Mouse (Mus musculus) forebrain, embryonic 12.5 days (tissue): Measurements from ENCODE around the gene Card19. TPM values are rescaled to one million over a fixed set of nuclear protein-coding genes. Genes with fewer than 3 reads are reported as not detected.

ENCODE experiments used
- ATAC-seq: fragments of 200-750 bp; cut with Nextera tagmentation; 2 replicates; pipeline ENCODE4 v1.8.0; 2017; ENCODE audit warnings: moderate TSS enrichment; ENCODE audit not compliant: low FRiP score
- H3K27ac ChIP-seq: fragments of 300-500 bp; sonication (generic); 2 replicates; pipeline ENCODE4 v1.5.1; 2016; ENCODE audit warnings: mild to moderate bottlenecking
- H3K27me3 ChIP-seq: fragments of 300-500 bp; sonication (generic); 2 replicates; pipeline ENCODE4 v1.6.1; 2016; ENCODE audit warnings: mild to moderate bottlenecking
- H3K36me3 ChIP-seq: fragments of 300-500 bp; sonication (generic); replicated peaks from 2 replicates; pipeline ENCODE4 v1.6.1; 2016; ENCODE audit warnings: mild to moderate bottlenecking
- H3K4me1 ChIP-seq: fragments of 300-500 bp; sonication (generic); 2 replicates; pipeline ENCODE4 v1.6.1; 2016
- H3K4me2 ChIP-seq: fragments of 300-500 bp; sonication (generic); 2 replicates; pipeline ENCODE4 v1.6.1; 2016; ENCODE audit warnings: mild to moderate bottlenecking, moderate library complexity
- H3K4me3 ChIP-seq: fragments of 300-500 bp; sonication (generic); replicated peaks from 2 replicates; pipeline ENCODE4 v1.5.1; 2016; ENCODE audit warnings: mild to moderate bottlenecking
- H3K9ac ChIP-seq: fragments of 300-500 bp; sonication (generic); 2 replicates; pipeline ENCODE4 v1.6.1; 2016; ENCODE audit warnings: mild to moderate bottlenecking
- H3K9me3 ChIP-seq: fragments of 300-500 bp; sonication (generic); 2 replicates; pipeline ENCODE4 v1.6.1; 2016
- WGBS: fragments of 180-500 bp; shearing (Covaris S2); methylation state at CpG from one replicate; pipeline ENCODE4 v1.1.7; 2016; 5-methylcytosine and 5-hydroxymethylcytosine counted together
- polyA plus RNA-seq: library from polyadenylated mRNA; unstranded; fragments of >200 nt; fragmentation: Nextera tagmentation; extraction: Ambion mirVana; gene quantifications from 2 replicates; pipeline ENCODE4 v1.2.1, GENCODE M21; 2016

Card19 gene
- polyA plus RNA-seq, 1 experiment from 2014 or later = 17.2 TPM

- H3K4me3 ChIP-seq = no peak overlapping the region
- no peaks in the 10 kb centered on the region for H3K9me3 ChIP-seq
- no peak overlapping the region for H3K9ac ChIP-seq
- 0 out of 2 replicates have a peak, but pooled peaks cover 5% of the 10 kb centered on the region for H3K27me3 ChIP-seq
- peaks cover 6% of the 10 kb centered on the region; the same call in 1 of the 2 replicates for H3K4me1 ChIP-seq
- H3K36me3 ChIP-seq = no peaks in the 10 kb centered on the region
- no peak overlapping the region for H3K4me2 ChIP-seq
- H3K27ac ChIP-seq = 0 out of 2 replicates have a peak overlapping the region, but pooled peaks have one; percentile 5
- 71% methylated on average over 19 of the region's 19 CpGs for WGBS
- ATAC-seq = no peak
Observed at GRCm38 (mm10) chr13:49178839-49179585, 36.8 kb downstream of the Card19 start.

- H3K4me1 ChIP-seq = peaks cover 6% of the 10 kb centered on the region; the same call in 1 of the 2 replicates
- no peak overlapping the region for H3K9ac ChIP-seq
- no peak overlapping the region for H3K4me2 ChIP-seq
- peaks cover 5% of the 10 kb centered on the region; the same call in 1 of the 2 replicates for H3K27me3 ChIP-seq
- WGBS = 89% methylated on average over 10 of the region's 10 CpGs
- H3K27ac ChIP-seq = no peak overlapping the region
- no peak for ATAC-seq
- H3K4me3 ChIP-seq = no peak overlapping the region
- H3K9me3 ChIP-seq = no peaks in the 10 kb centered on the region
- no peaks in the 10 kb centered on the region for H3K36me3 ChIP-seq
Observed at GRCm38 (mm10) chr13:49175509-49175908, 40.3 kb downstream of the Card19 start.

- Histone ChIP-seq H3K27me3 (peaks cover 5% of the 10 kb centered on the region; the same call in 1 of the 2 replicates), H3K9me3 (no peaks in the 10 kb centered on the region), H3K27ac (no peak overlapping the region), H3K4me2 (no peak overlapping the region), H3K4me3 (no peak overlapping the region), H3K9ac (no peak overlapping the region), H3K36me3 (no peaks in the 10 kb centered on the region), H3K4me1 (no peaks in the 10 kb centered on the region)
- peak; percentile 75; the same call in 1 of the 2 replicates for ATAC-seq
- WGBS = 7% methylated on average over 12 of the region's 12 CpGs
Observed at GRCm38 (mm10) chr13:49172971-49173596, 42.8 kb downstream of the Card19 start.

GRCm38 (mm10) chr13:49172335-49172734 is 43.5 kb downstream of the Card19 start:
- Histone ChIP-seq H3K36me3 (no peaks in the 10 kb centered on the region), H3K27ac (no peak overlapping the region), H3K4me3 (no peak overlapping the region), H3K27me3 (peaks cover 5% of the 10 kb centered on the region; the same call in 1 of the 2 replicates), H3K9me3 (no peaks in the 10 kb centered on the region), H3K9ac (no peak overlapping the region), H3K4me2 (no peak overlapping the region), H3K4me1 (no peaks in the 10 kb centered on the region)
- 84% methylated on average over 7 of the region's 7 CpGs for WGBS
- no peak for ATAC-seq

- peaks cover 5% of the 10 kb centered on the region; the same call in 1 of the 2 replicates for H3K27me3 ChIP-seq
- H3K4me1 ChIP-seq = no peaks in the 10 kb centered on the region
- ATAC-seq = no peak
- H3K4me2 ChIP-seq = no peak overlapping the region
- no peaks in the 10 kb centered on the region for H3K9me3 ChIP-seq
- no peak overlapping the region for H3K9ac ChIP-seq
- WGBS = 81% methylated on average over 1 of the region's 1 CpGs
- H3K4me3 ChIP-seq = no peak overlapping the region
- H3K27ac ChIP-seq = no peak overlapping the region
- H3K36me3 ChIP-seq = no peaks in the 10 kb centered on the region
Observed at GRCm38 (mm10) chr13:49171729-49172128, 44.1 kb downstream of the Card19 start.

- Histone ChIP-seq H3K27me3 (peaks cover 5% of the 10 kb centered on the region; the same call in 1 of the 2 replicates), H3K4me2 (no peak overlapping the region), H3K4me3 (no peak overlapping the region), H3K4me1 (no peaks in the 10 kb centered on the region), H3K9ac (no peak overlapping the region), H3K9me3 (no peaks in the 10 kb centered on the region), H3K36me3 (no peaks in the 10 kb centered on the region), H3K27ac (no peak overlapping the region)
- WGBS = 94% methylated on average over 11 of the region's 11 CpGs
- no peak for ATAC-seq
Observed at GRCm38 (mm10) chr13:49170623-49171022, 45.2 kb downstream of the Card19 start.

GRCm38 (mm10) chr13:49169448-49170207 is 46.2 kb downstream of the Card19 start:
- H3K9me3 ChIP-seq = no peaks in the 10 kb centered on the region
- peak; percentile 61 for ATAC-seq
- H3K9ac ChIP-seq = no peak overlapping the region
- H3K4me2 ChIP-seq = no peak overlapping the region
- no peak overlapping the region for H3K27ac ChIP-seq
- H3K27me3 ChIP-seq = peaks cover 5% of the 10 kb centered on the region; the same call in 1 of the 2 replicates
- 21% methylated on average over 17 of the region's 17 CpGs for WGBS
- H3K4me1 ChIP-seq = no peaks in the 10 kb centered on the region
- H3K36me3 ChIP-seq = no peaks in the 10 kb centered on the region
- H3K4me3 ChIP-seq = no peak overlapping the region

GRCm38 (mm10) chr13:49167081-49167480 is 48.8 kb downstream of the Card19 start:
- Histone ChIP-seq H3K4me3 (no peak overlapping the region), H3K4me1 (no peaks in the 10 kb centered on the region), H3K9me3 (no peaks in the 10 kb centered on the region), H3K36me3 (no peaks in the 10 kb centered on the region), H3K9ac (no peak overlapping the region), H3K4me2 (no peak overlapping the region), H3K27ac (no peak overlapping the region), H3K27me3 (no peaks in the 10 kb centered on the region; the same call in 1 of the 2 replicates)
- WGBS = 78% methylated on average over 9 of the region's 9 CpGs
- ATAC-seq = no peak

- 80% methylated on average over 7 of the region's 7 CpGs for WGBS
- no peak for ATAC-seq
- Histone ChIP-seq H3K4me1 (no peaks in the 10 kb centered on the region), H3K27me3 (no peaks in the 10 kb centered on the region), H3K4me3 (no peak overlapping the region), H3K36me3 (no peaks in the 10 kb centered on the region), H3K9ac (no peak overlapping the region), H3K27ac (no peak overlapping the region), H3K4me2 (no peak overlapping the region), H3K9me3 (no peaks in the 10 kb centered on the region)
Observed at GRCm38 (mm10) chr13:49163645-49164044, 52.2 kb downstream of the Card19 start.

- Histone ChIP-seq H3K27me3 (no peaks in the 10 kb centered on the region), H3K36me3 (no peaks in the 10 kb centered on the region), H3K9ac (no peak overlapping the region), H3K4me1 (no peaks in the 10 kb centered on the region), H3K4me2 (no peak overlapping the region), H3K4me3 (no peak overlapping the region), H3K27ac (no peak overlapping the region), H3K9me3 (no peaks in the 10 kb centered on the region)
- WGBS = 87% methylated on average over 4 of the region's 4 CpGs
- ATAC-seq = no peak
Observed at GRCm38 (mm10) chr13:49162722-49163121, 53.1 kb downstream of the Card19 start.

GRCm38 (mm10) chr13:49161236-49161635 is 54.6 kb downstream of the Card19 start:
- H3K9me3 ChIP-seq = no peaks in the 10 kb centered on the region
- no peak overlapping the region for H3K27ac ChIP-seq
- no peaks in the 10 kb centered on the region for H3K4me1 ChIP-seq
- no peak overlapping the region for H3K4me2 ChIP-seq
- no peak overlapping the region for H3K4me3 ChIP-seq
- no peak for ATAC-seq
- no peak overlapping the region for H3K9ac ChIP-seq
- WGBS = 67% methylated on average over 2 of the region's 2 CpGs
- H3K36me3 ChIP-seq = no peaks in the 10 kb centered on the region
- H3K27me3 ChIP-seq = no peaks in the 10 kb centered on the region

GRCm38 (mm10) chr13:49158040-49158713 is 57.7 kb downstream of the Card19 start:
- no peaks in the 10 kb centered on the region for H3K27me3 ChIP-seq
- no peaks in the 10 kb centered on the region for H3K4me1 ChIP-seq
- H3K4me2 ChIP-seq = no peak overlapping the region
- H3K4me3 ChIP-seq = no peak overlapping the region
- H3K36me3 ChIP-seq = no peaks in the 10 kb centered on the region
- 84% methylated on average over 10 of the region's 10 CpGs for WGBS
- no peak overlapping the region for H3K27ac ChIP-seq
- no peaks in the 10 kb centered on the region for H3K9me3 ChIP-seq
- H3K9ac ChIP-seq = no peak overlapping the region
- no peak for ATAC-seq
